Mouse (Mus musculus) bone marrow, adult 2 months (tissue): ENCODE results near the gene Tgfbr3l.

Experiments used
- CTCF ChIP-seq: fragments of 200-500 bp; IDR thresholded peaks from 2 replicates; pipeline ENCODE4 v1.5.1; 2011; ENCODE audit warnings: low read length, control low read depth; ENCODE audit not compliant: control insufficient read depth, insufficient read depth
- POLR2A ChIP-seq: fragments of 200-500 bp; IDR thresholded peaks from 2 replicates; pipeline ENCODE4 v1.6.1; 2011; ENCODE audit warnings: low read depth, mild to moderate bottlenecking, control low read depth, low read length, borderline replicate concordance; ENCODE audit not compliant: control insufficient read depth

- TF ChIP-seq CTCF: no peak
- no peak for TF ChIP-seq POLR2A
Observed at GRCm38 (mm10) chr8:4213210-4214005, 34.6 kb upstream of the Tgfbr3l start.
